Mouse (Mus musculus): ENCODE measurements around the gene Josd2. TPM values are rescaled to one million over a fixed set of nuclear protein-coding genes. Genes with fewer than 3 reads are reported as not detected.
A peak's percentile ranks its signal among the peaks of the same experiment; 100 is the strongest.

Josd2 gene
- polyA plus RNA-seq, 1 experiment: 164 TPM

DNA sequence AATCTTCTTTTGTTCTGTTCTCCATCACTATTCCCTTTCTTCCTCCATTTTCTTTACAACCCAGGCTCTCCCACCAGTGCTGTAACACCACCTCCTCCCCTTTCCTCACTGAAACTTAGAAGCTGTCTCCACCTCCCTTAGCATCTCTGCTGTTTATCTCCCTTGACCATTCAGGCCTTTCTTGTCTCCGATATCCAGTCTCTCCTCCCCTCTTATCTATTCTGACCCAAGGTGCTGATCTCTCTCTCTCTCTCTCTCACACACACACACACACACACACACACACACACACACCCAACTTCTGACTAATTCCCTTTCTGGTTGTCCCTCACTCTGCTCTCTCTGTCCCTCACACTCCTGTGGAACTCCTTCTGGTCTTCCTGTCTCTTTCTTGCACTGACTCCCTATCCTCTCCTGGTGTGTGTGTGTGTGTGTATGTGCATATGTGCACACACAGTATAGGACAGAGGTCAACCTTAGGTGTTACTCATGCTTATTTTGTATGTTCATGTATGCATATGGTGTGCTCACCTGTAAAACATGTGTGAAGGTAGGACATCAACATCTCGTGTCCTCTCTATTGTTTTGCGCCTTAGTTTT is 15.2 kb downstream of the Josd2 start:
- TF ChIP-seq GATA1 (IDR thresholded peaks at IDR 0.05; ENCODE audit: low read length): peak; percentile 64

DNA sequence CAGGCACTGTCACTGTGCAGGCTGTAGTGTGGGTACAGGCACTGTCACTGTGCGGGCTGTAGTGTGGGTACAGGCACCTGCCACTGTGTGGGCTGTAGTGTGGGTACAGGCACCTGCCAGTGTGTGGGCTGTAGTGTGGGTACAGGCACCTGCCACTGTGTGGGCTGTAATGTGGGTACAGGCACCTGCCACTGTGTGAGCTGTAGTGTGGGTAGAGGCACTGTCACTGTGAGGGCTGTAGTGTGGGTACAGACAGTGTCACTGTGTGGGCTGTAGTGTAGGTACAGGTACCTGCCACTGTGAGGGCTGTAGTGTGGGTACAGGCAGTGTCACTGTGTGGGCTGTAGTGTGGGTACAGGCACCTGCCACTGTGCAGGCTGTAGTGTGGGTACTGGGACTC is 16.3 kb downstream of the Josd2 start:
- TF ChIP-seq GATA1 (IDR thresholded peaks at IDR 0.05; ENCODE audit: low read length): no peak

DNA sequence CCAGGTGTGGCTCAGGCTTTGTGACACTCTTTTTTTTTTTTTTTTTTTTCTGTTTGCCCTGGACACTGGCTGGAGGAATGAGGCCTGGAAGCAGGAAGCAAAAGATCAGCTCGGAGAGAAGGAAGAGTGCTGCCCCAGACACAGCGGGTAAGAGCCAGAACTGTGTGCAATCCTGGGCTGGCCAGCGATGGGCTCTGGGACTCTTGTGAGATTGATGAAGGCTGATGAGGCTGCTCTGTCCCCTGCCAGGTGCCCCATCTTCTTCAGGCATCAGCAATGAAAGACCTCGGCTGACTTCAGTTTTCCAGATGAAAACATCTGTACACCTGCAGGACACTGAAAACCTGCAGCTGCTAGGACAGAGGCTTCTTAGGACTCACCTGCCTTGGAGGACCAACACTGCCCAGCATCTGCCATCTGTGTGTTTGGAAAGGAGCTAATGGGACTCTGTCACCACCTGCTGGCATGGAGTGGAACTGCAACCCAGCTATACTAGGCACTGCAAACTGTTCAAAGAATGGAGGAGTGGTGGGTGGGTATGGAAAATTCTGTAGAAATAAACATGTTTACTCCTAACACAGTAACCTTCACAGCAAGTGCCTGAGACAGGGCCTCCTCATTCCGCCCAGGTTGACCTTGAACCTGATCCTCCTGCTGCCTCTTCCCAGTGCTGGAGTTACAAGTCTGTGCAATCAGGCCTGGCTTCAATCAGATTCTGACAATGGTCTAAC is 17.2 kb downstream of the Josd2 start:
- no peak for TF ChIP-seq GATA1 (IDR thresholded peaks at IDR 0.05; ENCODE audit: low read length)

DNA sequence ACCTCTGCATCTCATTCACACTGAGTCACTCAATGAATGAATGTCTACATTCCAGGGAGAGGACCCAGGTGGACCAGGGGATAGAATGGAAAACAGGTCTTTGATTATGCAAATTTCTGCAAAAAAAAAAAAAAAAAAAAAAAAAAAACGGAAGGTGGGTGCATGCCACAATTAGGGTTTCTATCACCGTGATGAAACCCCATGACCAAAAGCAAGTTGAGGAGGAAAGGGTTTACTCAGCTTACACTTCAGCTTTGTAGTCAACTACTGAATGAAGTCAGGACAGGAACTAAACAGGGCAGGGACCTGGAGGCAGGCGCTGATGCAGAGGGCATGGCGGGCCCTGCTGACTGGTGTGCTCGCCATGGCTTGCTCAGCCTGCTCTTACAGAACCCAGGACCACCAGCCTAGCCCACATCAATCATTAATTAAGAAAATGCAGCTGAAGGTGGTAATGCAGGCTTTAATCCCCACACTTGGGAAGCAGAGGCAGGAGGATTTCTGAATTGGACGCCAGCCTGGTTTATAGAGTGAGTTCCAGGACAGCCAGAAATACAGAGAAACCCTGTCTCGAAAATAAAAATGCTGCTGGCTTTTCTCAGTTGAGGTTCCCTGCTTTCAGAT is 17.9 kb downstream of the Josd2 start:
- TF ChIP-seq GATA1 (IDR thresholded peaks at IDR 0.05; ENCODE audit: low read length): no peak

DNA sequence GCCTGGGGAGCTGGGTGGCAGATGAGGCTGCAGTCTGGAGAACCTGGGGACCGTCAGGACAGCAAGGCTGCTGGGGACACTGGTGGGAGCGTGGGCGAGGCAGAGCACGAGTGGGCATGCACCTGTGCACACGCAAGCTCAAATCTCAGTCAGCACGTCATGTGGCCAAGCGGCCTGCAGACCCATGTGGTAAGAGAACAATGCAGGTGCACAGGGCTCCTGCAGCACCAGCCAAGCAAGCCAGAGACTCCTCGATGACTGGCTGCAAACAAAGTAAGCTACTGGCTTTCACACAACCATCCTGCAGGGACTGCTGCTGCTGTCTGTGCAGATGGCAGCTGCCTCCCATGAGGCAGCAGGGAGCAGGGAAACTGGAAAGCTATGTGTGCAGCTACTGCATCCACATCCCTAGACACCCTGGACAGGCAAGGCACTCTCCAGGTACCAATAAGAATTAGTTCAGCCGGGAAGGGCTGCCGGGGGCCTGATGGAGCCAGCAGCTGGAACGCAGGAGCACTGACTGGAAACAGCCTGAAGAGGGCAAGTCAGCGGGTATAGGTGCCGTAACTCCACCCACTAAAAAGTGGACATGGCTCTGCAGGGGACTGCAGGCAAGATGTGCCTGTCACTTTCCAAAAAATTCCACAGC is 19.3 kb downstream of the Josd2 start:
- no peak for TF ChIP-seq GATA1 (IDR thresholded peaks at IDR 0.05; ENCODE audit: low read length)

DNA sequence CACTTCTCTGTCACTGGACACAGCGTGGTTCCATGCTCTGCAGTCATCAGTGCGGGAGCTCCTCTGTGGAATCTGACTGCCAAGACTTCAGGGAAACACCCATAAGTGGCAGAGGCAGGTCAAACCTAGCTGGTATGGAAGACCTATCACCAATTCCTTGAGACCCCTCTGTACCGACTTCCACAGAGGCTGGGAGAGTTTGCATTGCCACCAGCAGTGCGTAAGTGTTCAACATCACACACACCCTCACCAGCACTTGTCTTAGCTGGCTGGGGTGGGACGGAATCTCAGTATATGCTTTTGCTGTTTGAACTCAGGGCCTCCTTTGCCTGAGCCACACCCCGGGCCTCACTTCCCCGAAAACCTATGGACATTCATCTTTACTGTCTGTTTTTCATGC is 20.2 kb downstream of the Josd2 start:
- TF ChIP-seq GATA1 (IDR thresholded peaks at IDR 0.05; ENCODE audit: low read length): no peak

DNA sequence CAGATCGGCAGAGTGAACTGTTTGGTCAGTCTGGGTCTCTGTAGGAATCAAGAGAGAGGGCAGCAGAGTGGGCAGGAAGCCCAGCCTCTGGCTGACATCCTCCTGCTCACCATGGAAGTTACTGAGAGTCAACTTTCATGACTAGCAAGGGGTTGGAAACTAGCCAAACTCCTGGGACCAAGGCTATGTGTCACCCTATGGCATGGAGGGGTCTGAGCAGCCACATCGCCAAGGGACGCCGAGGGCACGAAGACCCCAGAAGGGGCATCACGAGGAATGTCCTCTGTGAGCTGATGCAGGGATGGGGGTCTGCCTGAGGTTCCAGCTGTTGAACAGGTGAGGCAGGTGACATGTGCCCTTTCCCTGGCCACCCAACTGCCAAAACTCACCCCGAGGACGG is 20.8 kb downstream of the Josd2 start:
- no peak for TF ChIP-seq GATA1 (IDR thresholded peaks at IDR 0.05; ENCODE audit: low read length)

DNA sequence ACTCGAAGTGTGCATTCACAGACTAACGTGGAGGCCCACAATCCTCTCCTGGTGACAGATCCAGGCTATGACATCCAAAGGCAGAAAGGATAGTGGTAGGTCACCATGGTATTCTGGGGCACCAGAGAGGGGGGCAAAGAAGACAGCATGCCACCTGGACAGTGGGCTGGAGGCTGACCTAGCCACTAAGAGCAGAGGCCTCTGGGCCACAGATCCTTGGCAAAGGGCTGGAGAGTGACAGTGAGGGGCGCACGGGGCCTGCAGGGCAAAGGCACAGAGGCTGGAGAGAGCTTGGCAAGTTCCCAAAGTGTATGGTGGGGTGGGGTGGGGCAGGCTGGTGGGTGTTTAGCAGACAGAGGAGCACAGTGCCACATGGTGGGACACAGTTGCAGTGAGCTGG is 22.5 kb downstream of the Josd2 start:
- no peak for TF ChIP-seq GATA1 (IDR thresholded peaks at IDR 0.05; ENCODE audit: low read length)

DNA sequence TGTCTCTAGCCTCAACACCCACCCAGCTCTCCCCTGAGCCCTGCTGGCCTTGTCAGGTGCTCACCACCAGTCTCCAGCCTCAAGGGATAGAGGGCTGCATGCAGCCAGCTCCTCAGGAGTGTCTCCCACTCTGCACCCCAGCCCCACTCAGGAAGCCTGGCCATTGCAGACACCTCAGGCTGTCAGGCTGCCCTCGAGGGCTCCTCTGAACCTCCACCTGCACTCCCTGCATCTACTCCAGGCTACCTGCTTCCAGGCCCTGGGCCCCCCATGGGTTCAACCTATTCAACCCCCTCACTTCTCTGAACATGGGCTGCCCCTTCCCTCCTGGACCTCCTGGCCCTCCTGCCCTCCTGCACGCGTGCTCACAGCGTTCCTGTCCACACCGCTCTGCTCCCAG is 23.6 kb downstream of the Josd2 start:
- no peak for TF ChIP-seq GATA1 (IDR thresholded peaks at IDR 0.05; ENCODE audit: low read length)

DNA sequence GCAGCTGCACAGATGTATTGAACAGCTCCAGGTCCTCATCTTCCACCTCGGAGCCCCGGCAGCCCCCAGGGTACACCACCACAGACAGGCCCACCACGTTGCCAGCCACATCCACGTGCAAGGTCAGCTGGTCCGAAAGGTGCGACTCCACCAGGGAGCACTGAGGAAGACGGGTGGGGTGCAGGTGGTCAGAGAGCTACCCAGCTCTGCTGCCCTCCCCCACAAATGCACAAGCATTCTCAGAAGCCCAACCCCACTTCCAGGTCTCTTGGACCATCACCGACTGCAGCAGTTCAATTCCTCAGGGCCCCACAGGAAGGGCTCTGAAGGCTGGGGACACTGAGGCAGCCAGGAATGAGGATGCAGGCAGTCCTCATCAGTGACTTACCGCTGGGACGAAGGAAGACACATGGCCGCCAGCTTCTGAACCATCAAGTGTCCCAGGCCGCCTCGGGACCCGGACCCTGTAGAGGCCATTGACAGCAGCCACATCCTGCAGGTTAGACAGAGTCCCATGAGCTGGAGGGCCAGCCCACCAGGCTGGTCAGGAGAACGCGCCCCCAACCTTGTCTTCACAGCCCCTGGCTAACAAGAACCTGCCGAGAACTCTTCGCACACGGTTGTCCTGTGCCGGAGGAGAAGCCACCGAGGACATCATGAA is 24.5 kb downstream of the Josd2 start:
- TF ChIP-seq GATA1 (IDR thresholded peaks at IDR 0.05; ENCODE audit: low read length): no peak

DNA sequence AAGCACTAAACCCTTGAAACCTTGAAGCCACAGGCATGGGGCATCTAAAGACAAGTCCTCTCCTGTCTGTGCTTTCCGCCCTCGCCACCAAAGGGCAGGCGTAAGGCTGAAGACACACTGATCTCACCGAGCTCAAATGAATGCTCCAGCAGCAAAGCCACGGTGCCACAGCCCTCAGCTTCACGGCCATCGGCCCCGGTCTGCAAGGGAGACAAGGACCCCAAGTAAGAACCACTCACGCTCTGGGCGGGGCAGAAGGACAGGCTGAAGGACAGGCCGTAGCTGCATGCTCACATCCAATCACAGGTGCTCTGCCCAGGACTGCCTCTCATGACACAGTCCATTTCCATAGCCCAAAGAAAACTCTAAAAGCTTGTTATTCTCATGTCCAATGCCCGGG is 26.9 kb downstream of the Josd2 start:
- TF ChIP-seq GATA1 (IDR thresholded peaks at IDR 0.05; ENCODE audit: low read length): no peak

DNA sequence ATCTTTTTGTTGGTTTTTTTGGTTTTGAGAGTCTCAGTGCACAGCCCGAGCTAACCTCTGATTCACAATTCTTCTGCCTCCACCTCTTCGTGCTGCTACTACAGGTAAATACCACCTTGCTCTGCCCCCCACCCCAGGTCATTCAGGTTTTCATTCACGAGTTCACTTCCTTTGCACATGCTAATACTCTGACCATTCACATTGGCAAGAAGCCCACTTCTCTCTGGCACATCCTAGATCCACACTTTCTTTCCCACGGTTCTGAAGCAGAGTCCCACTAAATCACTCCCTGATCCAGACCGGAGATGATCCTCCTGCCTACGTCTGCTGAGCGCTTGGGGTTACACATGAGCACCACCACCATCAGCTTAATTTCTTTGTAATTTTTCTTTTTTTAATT is 27.3 kb downstream of the Josd2 start:
- TF ChIP-seq GATA1 (IDR thresholded peaks at IDR 0.05; ENCODE audit: low read length): no peak

DNA sequence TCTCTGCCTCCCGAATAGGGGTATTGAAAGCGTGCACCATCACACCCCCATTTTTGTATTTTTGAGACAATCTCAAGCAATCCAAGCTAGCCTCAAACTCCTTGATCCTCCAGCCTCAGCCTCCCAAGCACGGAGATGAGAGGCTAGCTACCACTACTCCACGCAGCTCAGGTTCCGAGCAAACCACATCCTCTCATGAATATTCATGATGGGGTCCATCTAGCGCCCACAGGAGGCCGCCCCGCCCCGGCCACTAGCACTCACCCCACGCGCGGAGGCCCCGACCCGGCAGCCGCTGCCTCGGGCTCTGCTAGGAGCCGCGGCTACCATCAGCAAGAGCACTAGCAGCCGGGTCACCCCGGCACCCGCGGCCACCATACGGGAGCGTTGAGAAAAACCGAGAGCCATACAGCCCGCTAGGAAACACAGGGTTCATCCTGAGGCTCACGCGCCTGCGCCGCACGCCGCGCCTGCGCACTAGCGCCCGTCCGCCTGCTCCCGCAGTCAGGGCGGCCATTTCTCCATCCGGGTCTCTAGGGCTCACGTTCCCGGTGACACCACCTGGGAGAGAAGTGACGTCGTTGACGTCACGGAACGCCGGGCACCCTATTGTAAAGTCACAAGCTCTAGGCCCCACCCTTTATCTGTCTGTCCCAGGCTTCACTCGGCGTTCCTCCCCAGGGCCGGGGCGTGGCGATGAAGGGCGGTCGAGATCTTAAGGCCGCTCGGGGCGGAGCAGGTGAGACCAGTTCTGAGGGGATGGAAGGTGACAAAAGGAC is 28.4 kb downstream of the Josd2 start, which contains the start of the genes Emc10 and Fam71e1:
Emc10 (minus strand) TSS at position 538 of the 779 bp plus-strand sequence.
Fam71e1 (plus strand) TSS at position 590 of the 779 bp plus-strand sequence.
- TF ChIP-seq GATA1 (IDR thresholded peaks at IDR 0.05; ENCODE audit: low read length): no peak

DNA sequence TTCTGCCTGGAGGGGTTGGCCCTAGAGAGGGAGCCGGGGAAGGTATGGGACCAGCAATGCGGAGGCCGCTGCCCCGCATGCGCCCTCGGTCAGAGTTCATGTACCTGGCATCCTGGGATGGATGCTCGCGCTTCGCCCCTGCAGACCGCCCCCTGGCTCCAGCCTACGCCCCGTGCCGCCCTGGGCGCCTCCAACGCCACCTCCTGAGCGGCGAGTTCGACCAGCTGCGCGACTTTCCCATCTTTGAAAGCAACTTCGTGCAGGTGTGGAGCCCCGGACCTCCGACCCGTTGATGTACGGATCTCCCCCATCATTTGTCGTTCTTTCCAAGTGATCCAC is 29.0 kb downstream of the Josd2 start:
- TF ChIP-seq GATA1 (IDR thresholded peaks at IDR 0.05; ENCODE audit: low read length): no peak

Data from G1E-ER4 (cell line).